ENCODE assay signal across 8 mouse cellular contexts in the genomic region with DNA sequence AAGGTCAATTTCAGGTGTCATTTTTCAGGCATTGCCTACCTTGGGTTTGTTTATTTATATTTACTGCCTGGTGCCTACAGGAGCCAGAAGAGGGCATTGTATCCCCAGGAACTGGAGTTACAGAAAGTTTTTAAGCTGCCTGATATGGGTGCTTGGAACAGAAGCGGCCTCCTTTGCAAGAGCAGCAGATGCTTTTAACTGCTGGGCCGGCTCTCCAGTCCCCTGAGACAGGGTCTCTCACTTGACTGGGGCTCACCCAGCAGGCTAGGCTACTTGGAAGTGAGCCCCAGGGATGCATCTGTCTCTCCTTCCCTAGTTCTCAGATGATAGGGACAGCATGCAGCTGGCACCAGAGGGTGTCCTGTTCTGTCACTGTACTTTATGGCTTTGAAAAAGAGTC. TPM values are rescaled to one million over a fixed set of nuclear protein-coding genes. Genes with fewer than 3 reads are reported as not detected.
A peak's percentile ranks its signal among the peaks of the same experiment; 100 is the strongest.
DNase-seq lines count a peak whose midpoint lies in the region; ATAC-seq and TF ChIP-seq lines count a peak whose summit lies in the region.

No protein-coding gene starts in this region.

- no peak for TF ChIP-seq POLR2A in limb, embryonic 14.5 days (IDR thresholded peaks at IDR 0.05; ENCODE audit: borderline replicate concordance, extremely low read depth, insufficient read depth, insufficient read length)

- intact Hi-C loops in heart, postnatal 10 days (cut with DNase I), result no loop called here

- DNase-seq in heart, postnatal 10 days, result no peak
- DNase-seq in lung, postnatal 0 days (ENCODE audit: low spot score), result peak; percentile 50
- no peak for DNase-seq in lung, postnatal 14 days
- DNase-seq in c-Kit-positive CD71-negative TER-119-negative erythroid progenitor cells, embryonic 14.5 days (ENCODE audit: low read depth), result peak; percentile 6
- DNase-seq in limb, embryonic 14.5 days (ENCODE audit: low spot score), result no peak
- no peak for DNase-seq in Muller cell, postnatal 12 days (ENCODE audit: inconsistent ontology term)
- no peak for DNase-seq in liver, embryonic 11.5 days (ENCODE audit: low spot score)

- H3K27me3 ChIP-seq in heart, embryonic 15.5 days, result no peaks in the 10 kb centered on the region
- H3K27me3 ChIP-seq in lung, postnatal 0 days (replicated peaks; ENCODE audit: insufficient read depth, low read length), result no peaks in the 10 kb centered on the region
- no peaks in the 10 kb centered on the region for H3K27me3 ChIP-seq in limb, embryonic 14.5 days (ENCODE audit: control insufficient read depth, insufficient read depth, low read length)
- no peaks in the 10 kb centered on the region for H3K27me3 ChIP-seq in liver, embryonic 11.5 days (replicated peaks; ENCODE audit: control insufficient read depth, insufficient read depth, low read length)

- ATAC-seq in heart, embryonic 15.5 days (replicated peaks; ENCODE audit: insufficient number of reproducible peaks, insufficient read depth, low FRiP score, low read depth), result no peak
- peak; percentile 19; the same call in 1 of the 2 replicates for ATAC-seq in lung, postnatal 0 days
- ATAC-seq in limb, embryonic 14.5 days (ENCODE audit: low FRiP score, low read depth), result no peak
- no peak for ATAC-seq in liver, embryonic 11.5 days (replicated peaks; ENCODE audit: low FRiP score)

- TF ChIP-seq CTCF in lung, postnatal 0 days (IDR thresholded peaks at IDR 0.05), result peak; percentile 64

- H3K9me3 ChIP-seq in heart, embryonic 15.5 days (replicated peaks), result no peaks in the 10 kb centered on the region
- no peaks in the 10 kb centered on the region for H3K9me3 ChIP-seq in lung, postnatal 0 days (ENCODE audit: low read length)
- H3K9me3 ChIP-seq in limb, embryonic 14.5 days (ENCODE audit: control insufficient read depth, low read length), result no peaks in the 10 kb centered on the region
- H3K9me3 ChIP-seq in liver, embryonic 11.5 days (ENCODE audit: control insufficient read depth, low read length), result no peaks in the 10 kb centered on the region

- H3K9ac ChIP-seq in heart, embryonic 15.5 days, result no peak overlapping the region
- no peak overlapping the region for H3K9ac ChIP-seq in lung, postnatal 0 days (replicated peaks; ENCODE audit: low read depth)
- H3K9ac ChIP-seq in limb, embryonic 14.5 days (ENCODE audit: low read depth, low read length, severe bottlenecking), result no peak overlapping the region
- H3K9ac ChIP-seq in liver, embryonic 11.5 days (ENCODE audit: low read depth, low read length), result no peak overlapping the region

- no peak overlapping the region for H3K4me3 ChIP-seq in heart, embryonic 15.5 days
- H3K4me3 ChIP-seq in lung, postnatal 0 days (ENCODE audit: low read depth, low read length), result no peak overlapping the region
- H3K4me3 ChIP-seq in limb, embryonic 14.5 days (replicated peaks; ENCODE audit: low read length), result 0 out of 2 replicates have a peak overlapping the region, but pooled peaks have one; percentile 27
- no peak overlapping the region for H3K4me3 ChIP-seq in liver, embryonic 11.5 days (ENCODE audit: low read depth, low read length)

- no peak overlapping the region for H3K4me2 ChIP-seq in heart, embryonic 15.5 days
- H3K4me2 ChIP-seq in lung, postnatal 0 days (replicated peaks; ENCODE audit: low read depth, low read length), result no peak overlapping the region
- H3K4me2 ChIP-seq in limb, embryonic 14.5 days (replicated peaks; ENCODE audit: low read depth, low read length, severe bottlenecking), result 0 out of 2 replicates have a peak overlapping the region, but pooled peaks have one; percentile 47
- no peak overlapping the region for H3K4me2 ChIP-seq in liver, embryonic 11.5 days

- no peak for TF ChIP-seq EP300 in lung, postnatal 0 days (IDR thresholded peaks at IDR 0.05)

- H3K36me3 ChIP-seq in heart, embryonic 15.5 days, result no peaks in the 10 kb centered on the region
- no peaks in the 10 kb centered on the region for H3K36me3 ChIP-seq in lung, postnatal 0 days (ENCODE audit: insufficient read depth, low read length)
- no peaks in the 10 kb centered on the region for H3K36me3 ChIP-seq in limb, embryonic 14.5 days (ENCODE audit: control insufficient read depth, insufficient read depth, low read length)
- H3K36me3 ChIP-seq in liver, embryonic 11.5 days (ENCODE audit: control insufficient read depth, insufficient read depth, low read length), result no peaks in the 10 kb centered on the region

- 57% methylated on average over 2 of the region's 2 CpGs for WGBS in heart, embryonic 15.5 days
- WGBS in lung, postnatal 0 days, result 39% methylated on average over 2 of the region's 2 CpGs
- WGBS in limb, embryonic 14.5 days, result 47% methylated on average over 2 of the region's 2 CpGs
- 49% methylated on average over 2 of the region's 2 CpGs for WGBS in liver, embryonic 11.5 days

- H3K4me1 ChIP-seq in heart, embryonic 15.5 days (replicated peaks), result peaks cover 53% of the 10 kb centered on the region
- peaks cover 11% of the 10 kb centered on the region for H3K4me1 ChIP-seq in lung, postnatal 0 days (ENCODE audit: insufficient read depth, low read depth, low read length)
- peaks cover 62% of the 10 kb centered on the region for H3K4me1 ChIP-seq in limb, embryonic 14.5 days (ENCODE audit: control insufficient read depth, insufficient read depth, low read length)
- H3K4me1 ChIP-seq in liver, embryonic 11.5 days (replicated peaks; ENCODE audit: control insufficient read depth, insufficient read depth, low read length), result peaks cover 6% of the 10 kb centered on the region

- H3K27ac ChIP-seq in heart, embryonic 15.5 days, result peak overlapping the region; percentile 55; the same call in 1 of the 2 replicates
- H3K27ac ChIP-seq in lung, postnatal 0 days (ENCODE audit: low read length), result peak overlapping the region; percentile 85
- peak overlapping the region; percentile 88 for H3K27ac ChIP-seq in limb, embryonic 14.5 days (replicated peaks; ENCODE audit: low read depth, low read length)
- H3K27ac ChIP-seq in liver, embryonic 11.5 days (ENCODE audit: low read depth, low read length), result no peak overlapping the region

RNA-seq across cellular contexts. Expression of a gene that starts 59.6 kb away (rescaled TPM):
- polyA plus RNA-seq in heart, embryonic 15.5 days (2015; fragmentation: Nextera tagmentation; extraction: Ambion mirVana), result 22.7 and 24.4 TPM in 2 replicates
- total RNA-seq in heart, postnatal 10 days (2021), result 10 to 100 TPM; 44.5 to 45.4 TPM
- polyA plus RNA-seq in lung, postnatal 0 days (2015; fragmentation: Nextera tagmentation; extraction: Ambion mirVana), result 120 and 155 TPM in 2 replicates
- polyA plus RNA-seq in limb, embryonic 14.5 days (2012; rRNA removed), result 19.4 and 19.9 TPM in 2 replicates
- polyA plus RNA-seq in limb, embryonic 14.5 days (2014; fragmentation: Nextera tagmentation; extraction: Ambion mirVana), result 27.6 and 28.1 TPM in 2 replicates
- polyA plus RNA-seq in liver, embryonic 11.5 days (2014; fragmentation: Nextera tagmentation; extraction: Ambion mirVana), result 28.4 and 30.3 TPM in 2 replicates

Comparison
In these comparisons a context has a peak if more than half of its experiments do, and no peak if none do; other contexts are left out.
1. DNase-seq: peak in lung, postnatal 0 days (single experiment) and c-Kit-positive CD71-negative TER-119-negative erythroid progenitor cells, embryonic 14.5 days (single experiment); none in heart, postnatal 10 days (0 of 2), lung, postnatal 14 days (single experiment), limb, embryonic 14.5 days (single experiment), Muller cell, postnatal 12 days (single experiment) and liver, embryonic 11.5 days (single experiment).